Mouse (Mus musculus) lung, adult 2 months (tissue): Measurements from ENCODE around the gene Anks1b.

Source experiments
- CTCF ChIP-seq: fragments of 200-500 bp; IDR thresholded peaks from 2 replicates; pipeline ENCODE4 v1.5.1; 2011; ENCODE audit warnings: mild to moderate bottlenecking, low read length, control low read depth; ENCODE audit not compliant: insufficient read depth
- POLR2A ChIP-seq: fragments of 200-500 bp; IDR thresholded peaks from 2 replicates; pipeline ENCODE4 v1.6.1; 2011; ENCODE audit warnings: low read depth, mild to moderate bottlenecking, control low read depth, low read length, borderline replicate concordance; ENCODE audit errors: extremely low read depth

- no peak for TF ChIP-seq POLR2A
- TF ChIP-seq CTCF, result no peak
These were observed 825.9 kb downstream of the Anks1b start for GRCm38 (mm10) chr10:90699211-90699610.
